Mouse (Mus musculus): ENCODE measurements around the gene 2310034G01Rik. TPM values are rescaled to one million over a fixed set of nuclear protein-coding genes. Genes with fewer than 3 reads are reported as not detected.
A peak's percentile ranks its signal among the peaks of the same experiment; 100 is the strongest.

The 2310034G01Rik gene
- polyA plus RNA-seq, 1 experiment from 2014 or later: 2.4 TPM

DNA sequence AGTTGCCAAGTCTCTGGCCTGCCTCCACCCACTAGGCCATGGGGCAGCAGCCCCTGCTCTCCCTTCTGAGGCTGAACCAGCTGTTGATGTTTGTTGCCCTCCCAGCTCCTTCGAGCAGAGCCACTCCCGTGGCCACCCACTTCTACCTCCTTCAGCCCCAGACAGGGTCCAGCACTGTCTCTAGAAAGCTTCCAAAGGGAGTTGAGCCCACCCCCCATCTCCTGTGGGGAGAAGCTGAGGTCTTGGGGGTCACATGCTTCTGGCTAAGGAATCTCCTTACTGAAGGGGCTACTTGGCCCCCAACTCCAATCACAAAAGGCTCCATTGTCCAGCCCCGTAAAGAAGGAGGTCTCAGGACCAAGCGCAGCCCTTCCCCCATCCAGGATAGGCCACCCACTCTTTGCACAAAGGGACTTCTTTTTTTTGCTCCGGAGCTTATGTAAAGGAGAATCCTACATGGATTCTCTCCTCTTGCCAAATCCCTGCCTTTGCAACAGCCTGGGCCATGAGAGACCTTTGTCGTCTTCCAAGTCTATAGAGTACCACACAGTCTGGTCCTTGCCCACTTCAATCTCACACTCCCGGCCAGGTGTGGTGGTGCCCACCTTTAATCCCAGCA, 17.3 kb downstream of the 2310034G01Rik start:
- Histone ChIP-seq H3K4me3 (no peak overlapping the region), H3K9ac (0 out of 2 replicates have a peak overlapping the region, but pooled peaks have one; percentile 0), H3K36me3 (peaks cover 26% of the 10 kb centered on the region), H3K27me3 (no peaks in the 10 kb centered on the region), H3K9me3 (no peaks in the 10 kb centered on the region), H3K27ac (0 out of 2 replicates have a peak overlapping the region, but pooled peaks have one; percentile 6), H3K4me2 (no peak overlapping the region), H3K4me1 (replicated peaks) (peaks cover 40% of the 10 kb centered on the region)
- no peak for ATAC-seq (ENCODE audit: low FRiP score)
- 42% methylated on average over 7 of the region's 7 CpGs for WGBS

DNA sequence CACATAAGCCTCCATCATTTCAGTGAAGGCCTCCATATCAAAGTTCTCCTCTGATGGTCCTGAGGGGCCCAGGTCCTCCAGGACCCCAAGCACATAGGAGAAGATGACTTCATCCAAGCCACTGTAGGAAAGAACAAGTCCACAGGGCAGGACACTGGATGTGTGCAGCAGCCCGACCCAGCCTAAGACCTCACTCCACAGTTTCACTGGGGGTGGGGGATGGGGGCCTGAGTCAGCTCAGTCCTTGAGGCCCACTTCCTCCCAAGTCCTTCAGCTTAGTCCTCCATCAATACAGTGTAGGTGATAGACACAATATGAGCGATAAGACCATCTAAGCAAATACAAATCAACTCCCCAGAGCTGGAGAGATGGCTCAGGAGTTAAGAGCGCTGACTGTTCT, 18.2 kb downstream of the 2310034G01Rik start:
- Histone ChIP-seq H3K4me2 (peak overlapping the region; percentile 1; the same call in 1 of the 2 replicates), H3K9ac (0 out of 2 replicates have a peak overlapping the region, but pooled peaks have one; percentile 26), H3K36me3 (peaks cover 26% of the 10 kb centered on the region), H3K27me3 (no peaks in the 10 kb centered on the region), H3K9me3 (no peaks in the 10 kb centered on the region), H3K4me1 (replicated peaks) (peaks cover 39% of the 10 kb centered on the region), H3K27ac (no peak overlapping the region), H3K4me3 (no peak overlapping the region)
- ATAC-seq (ENCODE audit: low FRiP score): no peak
- WGBS: 91% methylated on average over 3 of the region's 3 CpGs

GRCm38 (mm10) chr19:46331326-46331725, 18.8 kb downstream of the 2310034G01Rik start:
- no peak overlapping the region for H3K4me3 ChIP-seq
- H3K9me3 ChIP-seq: no peaks in the 10 kb centered on the region
- H3K36me3 ChIP-seq: peaks cover 26% of the 10 kb centered on the region
- H3K9ac ChIP-seq: no peak overlapping the region; the same call in 1 of the 2 replicates
- WGBS: 93% methylated on average over 14 of the region's 14 CpGs
- ATAC-seq (ENCODE audit: low FRiP score): no peak
- H3K4me1 ChIP-seq (replicated peaks): peaks cover 37% of the 10 kb centered on the region
- no peak overlapping the region for H3K27ac ChIP-seq
- H3K4me2 ChIP-seq: peak overlapping the region; percentile 17; the same call in 1 of the 2 replicates
- H3K27me3 ChIP-seq: no peaks in the 10 kb centered on the region

- Histone ChIP-seq H3K27ac (no peak overlapping the region), H3K4me1 (replicated peaks) (peaks cover 42% of the 10 kb centered on the region), H3K4me3 (no peak overlapping the region), H3K27me3 (peaks cover 4% of the 10 kb centered on the region), H3K36me3 (peaks cover 26% of the 10 kb centered on the region), H3K4me2 (no peak overlapping the region), H3K9me3 (no peaks in the 10 kb centered on the region), H3K9ac (peak overlapping the region; percentile 24; the same call in 1 of the 2 replicates)
- ATAC-seq (ENCODE audit: low FRiP score): no peak
- WGBS: 93% methylated on average over 12 of the region's 12 CpGs
Measured at GRCm38 (mm10) chr19:46330696-46331095, 19.4 kb downstream of the 2310034G01Rik start.

DNA sequence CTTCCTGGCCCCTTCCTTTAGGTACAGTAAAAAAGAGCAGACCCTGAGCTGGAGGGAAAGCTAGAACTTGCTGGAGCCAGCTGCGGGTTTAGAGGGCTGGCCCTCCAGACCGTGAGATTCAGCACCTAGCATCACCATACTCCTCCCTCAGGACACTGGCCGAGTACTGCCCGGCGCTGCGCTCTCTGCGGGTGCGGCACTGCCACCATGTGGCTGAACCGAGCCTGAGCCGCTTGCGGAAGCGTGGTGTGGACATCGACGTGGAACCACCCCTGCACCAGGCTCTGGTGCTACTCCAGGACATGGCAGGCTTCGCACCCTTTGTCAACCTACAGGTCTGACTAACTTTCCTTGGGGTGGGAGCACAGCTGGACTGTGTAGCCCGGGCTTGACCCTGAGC, 20.2 kb downstream of the 2310034G01Rik start:
- Histone ChIP-seq H3K4me2 (peak overlapping the region; percentile 99), H3K4me1 (replicated peaks) (peaks cover 48% of the 10 kb centered on the region), H3K4me3 (peak overlapping the region; percentile 61; the same call in 1 of the 2 replicates), H3K27ac (no peak overlapping the region), H3K9me3 (no peaks in the 10 kb centered on the region), H3K27me3 (peaks cover 11% of the 10 kb centered on the region), H3K36me3 (peaks cover 26% of the 10 kb centered on the region), H3K9ac (peak overlapping the region; percentile 24; the same call in 1 of the 2 replicates)
- ATAC-seq (ENCODE audit: low FRiP score): no peak
- 6% methylated on average over 16 of the region's 16 CpGs for WGBS

GRCm38 (mm10) chr19:46329031-46329641, 21.0 kb downstream of the 2310034G01Rik start:
- Histone ChIP-seq H3K27ac (peak overlapping the region; percentile 97), H3K9me3 (no peaks in the 10 kb centered on the region), H3K36me3 (peaks cover 26% of the 10 kb centered on the region), H3K9ac (peak overlapping the region; percentile 84), H3K4me3 (peak overlapping the region; percentile 61), H3K27me3 (peaks cover 19% of the 10 kb centered on the region), H3K4me1 (replicated peaks) (peaks cover 56% of the 10 kb centered on the region), H3K4me2 (peak overlapping the region; percentile 99)
- WGBS: 2% methylated on average over 53 of the region's 54 CpGs
- ATAC-seq (ENCODE audit: low FRiP score): peak; percentile 6

DNA sequence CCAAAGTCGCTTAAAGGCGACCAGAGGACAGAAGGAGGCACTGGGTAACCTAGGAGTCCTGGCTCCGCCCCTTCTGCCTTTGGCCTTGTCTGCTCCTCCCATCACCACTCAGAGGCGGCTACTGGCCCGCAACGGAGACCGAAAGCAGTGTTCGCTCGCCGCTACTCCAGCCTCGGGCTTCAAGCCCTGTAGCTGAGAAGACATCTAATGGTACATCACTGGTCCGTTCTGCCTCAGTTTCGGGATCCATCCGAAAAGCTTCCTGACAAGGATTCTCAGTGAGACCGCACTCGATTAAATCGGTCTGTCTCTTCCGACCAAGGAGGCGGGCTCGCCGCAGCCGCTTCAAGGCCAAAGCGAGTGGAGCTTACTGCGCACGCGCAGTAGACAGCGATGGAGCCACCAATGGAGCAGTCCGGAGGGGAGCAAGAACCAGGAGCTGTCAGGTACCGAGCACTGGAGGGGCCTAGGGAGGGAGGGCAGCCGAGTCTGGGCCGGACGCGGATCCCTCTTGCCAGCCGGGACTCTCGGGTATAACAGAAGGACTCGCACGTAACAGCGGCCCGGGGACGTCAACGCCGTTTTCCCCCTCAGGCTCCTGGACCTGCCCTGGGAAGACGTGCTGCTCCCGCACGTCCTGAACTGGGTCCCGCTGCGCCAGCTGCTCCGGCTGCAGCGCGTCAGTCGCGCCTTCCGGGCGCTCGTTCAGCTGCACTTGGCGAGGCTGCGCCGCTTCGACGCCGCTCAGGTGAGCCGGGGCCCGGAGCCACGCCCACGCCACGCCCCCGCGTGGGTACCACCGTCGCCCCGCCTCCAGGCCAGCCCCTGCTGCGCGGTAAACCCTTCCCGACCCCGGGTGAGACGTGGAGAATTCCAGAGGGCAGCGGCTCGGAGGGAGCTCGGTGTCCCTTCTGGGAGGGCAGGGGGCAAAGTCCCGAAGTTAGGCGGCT, 21.7 kb downstream of the 2310034G01Rik start, which contains the start of gene Fbxl15:
Gene Fbxl15, plus strand, starts transcription at position 104 of the 950 bp plus-strand sequence.
- Histone ChIP-seq H3K27ac (peak within 1 kb of the TSS; percentile 97), H3K4me1 (replicated peaks) (peaks cover 64% of the 10 kb centered on the region)
- peak; percentile 86 for ATAC-seq (ENCODE audit: low FRiP score)

GRCm38 (mm10) chr19:46327531-46328064, 22.5 kb downstream of the 2310034G01Rik start:
- H3K4me1 ChIP-seq (replicated peaks): peaks cover 68% of the 10 kb centered on the region
- peak overlapping the region; percentile 99 for H3K4me2 ChIP-seq
- H3K9ac ChIP-seq: peak overlapping the region; percentile 84
- H3K9me3 ChIP-seq: no peaks in the 10 kb centered on the region
- H3K27me3 ChIP-seq: peaks cover 33% of the 10 kb centered on the region
- peak overlapping the region; percentile 61 for H3K4me3 ChIP-seq
- WGBS: 27% methylated on average over 14 of the region's 14 CpGs
- no peak for ATAC-seq (ENCODE audit: low FRiP score)
- H3K36me3 ChIP-seq: peaks cover 26% of the 10 kb centered on the region
- H3K27ac ChIP-seq: peak overlapping the region; percentile 97

More for the DNA sequence above, 21.7 kb downstream of the 2310034G01Rik start, which contains the start of gene Fbxl15:
- Histone ChIP-seq H3K36me3 (peaks cover 26% of the 10 kb centered on the region), H3K4me3 (peak within 1 kb of the TSS; percentile 61), H3K4me2 (peak within 1 kb of the TSS; percentile 99), H3K9ac (peak within 1 kb of the TSS; percentile 84), H3K27me3 (peaks cover 27% of the 10 kb centered on the region), H3K9me3 (no peaks in the 10 kb centered on the region)
- WGBS: under 1% methylated on average over 81 of the region's 81 CpGs

GRCm38 (mm10) chr19:46326756-46327305, 23.3 kb downstream of the 2310034G01Rik start, which contains the start of gene Psd:
TSS of gene Psd (minus strand) at chr19:46327156.
- WGBS: under 1% methylated on average over 35 of the region's 35 CpGs
- H3K27me3 ChIP-seq: peaks cover 33% of the 10 kb centered on the region
- H3K4me1 ChIP-seq (replicated peaks): peaks cover 75% of the 10 kb centered on the region
- H3K9ac ChIP-seq: peak within 1 kb of the TSS; percentile 84
- H3K4me3 ChIP-seq: peak within 1 kb of the TSS; percentile 61
- H3K9me3 ChIP-seq: no peaks in the 10 kb centered on the region
- H3K4me2 ChIP-seq: peak within 1 kb of the TSS; percentile 99
- peaks cover 18% of the 10 kb centered on the region for H3K36me3 ChIP-seq
- ATAC-seq (ENCODE audit: low FRiP score): no peak
- peak within 1 kb of the TSS; percentile 97 for H3K27ac ChIP-seq

DNA sequence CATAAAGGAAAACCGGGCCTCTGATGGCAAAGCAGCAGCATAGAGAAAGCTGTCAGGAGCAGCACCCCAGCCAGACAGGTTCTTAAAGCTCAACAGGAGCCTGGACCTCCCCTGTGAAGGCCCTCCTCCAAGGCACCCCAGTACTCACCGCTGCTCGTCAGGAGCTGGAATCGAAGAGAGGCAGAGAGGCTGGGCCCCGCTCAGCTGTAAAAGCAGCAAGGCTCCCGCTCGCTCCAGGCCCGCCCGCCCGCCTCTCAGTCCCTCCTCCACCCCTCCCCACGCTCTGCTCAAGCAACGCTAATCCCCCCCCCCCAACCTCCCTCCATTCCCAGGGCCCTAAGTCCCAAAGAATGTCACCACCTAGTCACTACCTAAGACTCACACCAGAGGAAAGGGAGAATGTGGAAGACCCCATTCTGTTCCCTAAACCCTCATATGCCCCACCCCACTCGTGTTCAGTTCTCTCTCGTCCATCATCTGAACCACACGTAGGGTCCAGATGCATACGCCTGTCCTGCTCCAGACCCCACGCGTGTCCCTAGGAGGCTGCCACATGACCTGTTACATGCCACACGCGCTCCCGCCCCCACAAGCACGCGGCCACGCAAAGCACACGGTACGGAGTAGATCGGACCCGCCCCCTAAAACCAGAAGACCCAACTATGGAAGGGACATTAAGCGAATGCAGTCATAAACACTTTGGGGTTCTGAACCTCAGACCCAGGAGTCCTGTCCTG, 23.9 kb downstream of the 2310034G01Rik start:
- peak overlapping the region; percentile 61 for H3K4me3 ChIP-seq
- H3K27ac ChIP-seq: peak overlapping the region; percentile 97
- H3K36me3 ChIP-seq: peaks cover 11% of the 10 kb centered on the region
- H3K4me2 ChIP-seq: peak overlapping the region; percentile 99
- H3K9me3 ChIP-seq: no peaks in the 10 kb centered on the region
- ATAC-seq (ENCODE audit: low FRiP score): no peak; the same call in 1 of the 2 replicates
- WGBS: 2% methylated on average over 29 of the region's 29 CpGs
- peaks cover 33% of the 10 kb centered on the region for H3K27me3 ChIP-seq
- H3K4me1 ChIP-seq (replicated peaks): peaks cover 82% of the 10 kb centered on the region
- H3K9ac ChIP-seq: peak overlapping the region; percentile 84

DNA sequence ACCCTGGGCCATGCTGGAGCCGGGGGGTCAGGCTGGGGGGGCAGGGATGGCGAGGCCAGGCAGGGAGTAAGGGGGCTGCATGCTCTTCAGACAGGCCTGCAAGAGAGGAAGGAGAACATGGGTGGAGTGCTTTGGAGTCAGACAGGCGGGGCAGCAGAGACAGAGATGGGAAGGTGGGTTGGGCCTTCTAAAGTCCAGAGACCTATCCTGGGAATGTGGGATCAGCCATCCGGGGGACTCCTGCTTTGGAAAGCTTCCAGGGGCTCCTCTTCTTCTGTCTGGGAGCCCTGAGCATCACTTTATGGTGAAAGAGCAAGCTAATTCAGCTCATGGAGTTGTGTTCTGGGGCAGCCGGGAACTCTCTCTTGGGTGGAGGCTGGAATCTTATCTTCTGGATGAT, 25.2 kb downstream of the 2310034G01Rik start:
- H3K9ac ChIP-seq: peak overlapping the region; percentile 84
- ATAC-seq (ENCODE audit: low FRiP score): no peak
- no peak overlapping the region for H3K27ac ChIP-seq
- peak overlapping the region; percentile 61 for H3K4me3 ChIP-seq
- no peaks in the 10 kb centered on the region for H3K36me3 ChIP-seq
- no peaks in the 10 kb centered on the region for H3K9me3 ChIP-seq
- WGBS: 70% methylated on average over 5 of the region's 5 CpGs
- H3K27me3 ChIP-seq: peaks cover 43% of the 10 kb centered on the region
- peaks cover 88% of the 10 kb centered on the region for H3K4me1 ChIP-seq (replicated peaks)
- H3K4me2 ChIP-seq: peak overlapping the region; percentile 99

Data from hindbrain, embryonic 13.5 days (tissue).